Mouse (Mus musculus) limb, embryonic 14.5 days (tissue): ENCODE measurements around the gene Prtn3. TPM values are rescaled to one million over a fixed set of nuclear protein-coding genes. Genes with fewer than 3 reads are reported as not detected.
A peak's percentile ranks its signal among the peaks of the same experiment; 100 is the strongest.

ENCODE experiments used
- ATAC-seq: fragments of 200-750 bp; cut with Nextera tagmentation; 2 replicates; pipeline ENCODE4 v1.8.0; 2017; ENCODE audit warnings: low read depth, moderate number of reproducible peaks, moderate TSS enrichment; ENCODE audit not compliant: low FRiP score
- DNase-seq: peaks from one replicate; pipeline ENCODE4 v3.0.0-alpha.2; 2015; ENCODE audit warnings: low spot score
- H3K27ac ChIP-seq: fragments of 300-500 bp; sonication (generic); replicated peaks from 2 replicates; pipeline ENCODE4 v1.5.1; 2014; ENCODE audit warnings: low read depth, mild to moderate bottlenecking, low read length, moderate library complexity, mixed read lengths
- H3K27me3 ChIP-seq: fragments of 300-500 bp; sonication (generic); 2 replicates; pipeline ENCODE4 v1.6.1; 2014; ENCODE audit warnings: low read length, mixed read lengths; ENCODE audit not compliant: control insufficient read depth, insufficient read depth
- H3K36me3 ChIP-seq: fragments of 300-500 bp; sonication (generic); 2 replicates; pipeline ENCODE4 v1.6.1; 2014; ENCODE audit warnings: mild to moderate bottlenecking, low read length, moderate library complexity, mixed read lengths; ENCODE audit not compliant: control insufficient read depth, insufficient read depth
- H3K4me1 ChIP-seq: fragments of 300-500 bp; sonication (generic); 2 replicates; pipeline ENCODE4 v1.6.1; 2014; ENCODE audit warnings: antibody characterized with exemption, low read length, mixed read lengths; ENCODE audit not compliant: control insufficient read depth, insufficient read depth
- H3K4me2 ChIP-seq: fragments of 300-500 bp; sonication (generic); replicated peaks from 2 replicates; pipeline ENCODE4 v1.6.1; 2014; ENCODE audit warnings: low read depth, mild to moderate bottlenecking, low read length, moderate library complexity; ENCODE audit not compliant: severe bottlenecking
- H3K4me3 ChIP-seq: fragments of 300-500 bp; sonication (generic); replicated peaks from 2 replicates; pipeline ENCODE4 v1.5.1; 2014; ENCODE audit warnings: low read length
- H3K9ac ChIP-seq: fragments of 300-500 bp; sonication (generic); 2 replicates; pipeline ENCODE4 v1.6.1; 2014; ENCODE audit warnings: mild to moderate bottlenecking, low read depth, low read length, moderate library complexity; ENCODE audit not compliant: severe bottlenecking
- H3K9me3 ChIP-seq: fragments of 300-500 bp; sonication (generic); 2 replicates; pipeline ENCODE4 v1.6.1; 2016; ENCODE audit warnings: low read length; ENCODE audit not compliant: control insufficient read depth
- POLR2A ChIP-seq: fragments of 200-500 bp; IDR thresholded peaks from 2 replicates; pipeline ENCODE4 v1.8.0; 2012; ENCODE audit warnings: inconsistent platforms, mild to moderate bottlenecking, moderate library complexity, borderline replicate concordance; ENCODE audit not compliant: insufficient read depth, insufficient read length; ENCODE audit errors: extremely low read depth
- WGBS: fragments of 180-500 bp; shearing (Covaris S2); extraction: QIAGEN DNeasy Blood & Tissue Kit; methylation state at CpG from one replicate; pipeline ENCODE4 v1.1.7; 2014; 5-methylcytosine and 5-hydroxymethylcytosine counted together
- microRNA-seq: library from miRNA; unstranded; fragments of <30 nt; microRNA quantifications from one replicate; pipeline ENCODE4, GENCODE M21; 2016
- polyA plus RNA-seq, 2 experiments: library from polyadenylated mRNA; depleted of rRNA in 1 of 2; stranded (reverse) in 1 of 2; unstranded in 1 of 2; fragments of >200 nt; fragmentation: Nextera tagmentation in 1 of 2; extraction: Ambion mirVana in 1 of 2; gene quantifications; 2 replicates each; pipeline versions ENCODE4 v1.2.1 to v1.2.3; 2012 to 2014

Prtn3 gene
- polyA plus RNA-seq, 2 experiments, result 5.9 to 10.3 TPM

DNA sequence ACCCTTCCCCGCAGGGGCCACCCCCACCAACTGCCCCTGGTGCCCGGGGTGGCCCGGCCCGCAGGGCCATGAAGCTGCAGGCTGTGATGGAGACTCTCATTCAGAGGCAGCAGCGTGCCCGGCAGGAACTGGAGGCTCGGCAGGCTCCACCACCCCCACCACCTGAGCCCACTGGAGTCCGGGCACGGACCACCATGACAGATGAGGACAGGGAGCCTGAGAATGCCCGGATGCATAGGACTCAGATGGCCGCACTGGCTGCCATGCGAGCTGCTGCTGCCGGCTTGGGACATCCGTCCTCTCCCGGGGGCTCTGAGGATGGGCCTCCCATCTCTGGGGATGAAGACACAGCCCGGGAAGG is 56.5 kb downstream of the Prtn3 start:
- DNase-seq, result no peak
- Histone ChIP-seq H3K36me3 (peaks cover 43% of the 10 kb centered on the region), H3K27me3 (no peaks in the 10 kb centered on the region), H3K4me1 (peaks cover 33% of the 10 kb centered on the region), H3K4me2 (no peak overlapping the region), H3K4me3 (no peak overlapping the region), H3K9ac (no peak overlapping the region), H3K27ac (no peak overlapping the region), H3K9me3 (no peaks in the 10 kb centered on the region)
- no peak for TF ChIP-seq POLR2A
- ATAC-seq, result no peak
- WGBS, result 87% methylated on average over 14 of the region's 16 CpGs

DNA sequence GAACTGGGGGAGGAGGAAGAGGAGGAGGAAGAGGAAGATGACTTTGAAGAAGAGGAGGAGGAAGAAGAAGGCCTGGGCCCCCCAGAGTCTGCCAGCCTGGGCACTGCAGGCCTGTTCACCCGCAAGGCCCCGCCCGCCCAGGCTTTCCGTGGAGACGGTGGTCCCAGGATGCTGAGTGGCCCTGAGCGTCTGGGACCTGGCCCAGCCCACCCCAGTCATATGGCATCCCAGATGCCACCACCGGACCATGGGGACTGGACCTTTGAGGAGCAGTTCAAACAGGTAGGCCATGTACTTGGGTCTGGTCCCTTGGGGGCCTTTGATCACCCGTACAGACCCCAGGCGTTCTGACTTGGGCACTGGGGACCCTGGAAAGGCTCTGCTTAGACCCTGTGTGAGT is 57.5 kb downstream of the Prtn3 start:
- H3K27ac ChIP-seq, result no peak overlapping the region
- WGBS, result 54% methylated on average over 4 of the region's 9 CpGs
- ATAC-seq (no peak), DNase-seq (no peak)
- H3K4me2 ChIP-seq, result no peak overlapping the region
- peaks cover 32% of the 10 kb centered on the region for H3K4me1 ChIP-seq
- H3K4me3 ChIP-seq, result no peak overlapping the region
- H3K9me3 ChIP-seq, result no peaks in the 10 kb centered on the region
- H3K27me3 ChIP-seq, result no peaks in the 10 kb centered on the region
- no peak overlapping the region for H3K9ac ChIP-seq
- H3K36me3 ChIP-seq, result peaks cover 43% of the 10 kb centered on the region
- TF ChIP-seq POLR2A, result no peak

DNA sequence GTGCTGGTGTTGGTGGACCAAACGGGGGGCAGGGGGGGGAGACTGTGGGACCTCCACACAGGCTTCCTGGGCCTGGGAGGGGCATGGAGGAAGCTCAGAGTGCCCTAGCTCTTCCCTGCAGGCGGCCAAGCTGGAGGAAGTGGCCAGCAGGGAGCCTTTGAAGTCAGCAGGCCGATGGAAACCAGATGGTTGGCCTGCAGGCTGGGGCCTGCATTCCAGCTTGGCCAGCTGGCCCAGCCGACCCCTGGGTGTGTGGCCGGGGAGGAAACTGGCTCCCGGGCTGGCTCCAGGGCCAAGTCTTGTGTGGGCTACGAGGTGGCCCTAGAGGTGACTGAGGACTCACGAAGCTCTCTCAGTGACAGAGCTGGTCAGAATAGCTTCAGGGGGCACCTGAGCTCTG is 58.5 kb downstream of the Prtn3 start:
- Histone ChIP-seq H3K27me3 (no peaks in the 10 kb centered on the region), H3K4me1 (peaks cover 39% of the 10 kb centered on the region), H3K36me3 (peaks cover 49% of the 10 kb centered on the region), H3K4me2 (no peak overlapping the region), H3K4me3 (no peak overlapping the region), H3K9me3 (no peaks in the 10 kb centered on the region), H3K9ac (peak overlapping the region; percentile 29), H3K27ac (peak overlapping the region; percentile 43; the same call in 1 of the 2 replicates)
- 14% methylated on average over 8 of the region's 8 CpGs for WGBS
- no peak for ATAC-seq
- DNase-seq, result peak; percentile 45
- TF ChIP-seq POLR2A, result no peak

Small RNA genes within 50 kb of the gene (microRNA-seq; reads per million reads assigned to microRNA genes)
- gene Mir6910, result not detected

Other genes with a start within 250 kb of the Prtn3 start
Only the 30 nearest of the 34 such genes appear.
- 5.0 and 8.4 TPM in 2 replicates for gene Madcam1, start 209.9 kb upstream of the Prtn3 start, polyA plus RNA-seq (2012; rRNA removed)
- gene Madcam1, start 209.9 kb upstream of the Prtn3 start, polyA plus RNA-seq (2014; fragmentation: Nextera tagmentation; extraction: Ambion mirVana), result 8.2 and 11.5 TPM in 2 replicates
- gene Tpgs1, start 205.1 kb upstream of the Prtn3 start, polyA plus RNA-seq (2012; rRNA removed), result 44.6 and 57.4 TPM in 2 replicates
- gene Tpgs1, start 205.1 kb upstream of the Prtn3 start, polyA plus RNA-seq (2014; fragmentation: Nextera tagmentation; extraction: Ambion mirVana), result 66.0 and 67.0 TPM in 2 replicates
- gene Cdc34, start 192.3 kb upstream of the Prtn3 start, polyA plus RNA-seq (2012; rRNA removed), result 138 and 156 TPM in 2 replicates
- 106 and 110 TPM in 2 replicates for gene Cdc34, start 192.3 kb upstream of the Prtn3 start, polyA plus RNA-seq (2014; fragmentation: Nextera tagmentation; extraction: Ambion mirVana)
- gene Gzmm, start 185.5 kb upstream of the Prtn3 start, polyA plus RNA-seq (2012; rRNA removed), result 1.1 and 1.4 TPM in 2 replicates
- gene Gzmm, start 185.5 kb upstream of the Prtn3 start, polyA plus RNA-seq (2014; fragmentation: Nextera tagmentation; extraction: Ambion mirVana), result 0.66 and 0.82 TPM in 2 replicates
- 763 and 866 TPM in 2 replicates for gene Bsg, start 170.0 kb upstream of the Prtn3 start, polyA plus RNA-seq (2012; rRNA removed)
- gene Bsg, start 170.0 kb upstream of the Prtn3 start, polyA plus RNA-seq (2014; fragmentation: Nextera tagmentation; extraction: Ambion mirVana), result 805 and 825 TPM in 2 replicates
- gene Hcn2, start 157.8 kb upstream of the Prtn3 start, polyA plus RNA-seq (2012; rRNA removed), result 0.70 and 1.3 TPM in 2 replicates
- 0.18 and 0.21 TPM in 2 replicates for gene Hcn2, start 157.8 kb upstream of the Prtn3 start, polyA plus RNA-seq (2014; fragmentation: Nextera tagmentation; extraction: Ambion mirVana)
- gene Polrmt, start 127.9 kb upstream of the Prtn3 start, polyA plus RNA-seq (2012; rRNA removed), result 64.1 and 75.3 TPM in 2 replicates
- gene Polrmt, start 127.9 kb upstream of the Prtn3 start, polyA plus RNA-seq (2014; fragmentation: Nextera tagmentation; extraction: Ambion mirVana), result 33.4 and 36.6 TPM in 2 replicates
- gene Fgf22, start 119.4 kb upstream of the Prtn3 start, polyA plus RNA-seq (2012; rRNA removed), result 0.13 and 0.22 TPM in 2 replicates
- gene Fgf22, start 119.4 kb upstream of the Prtn3 start, polyA plus RNA-seq (2014; fragmentation: Nextera tagmentation; extraction: Ambion mirVana), result 0.21 and 0.80 TPM in 2 replicates
- gene Rnf126, start 107.5 kb upstream of the Prtn3 start, polyA plus RNA-seq (2012; rRNA removed), result 176 and 229 TPM in 2 replicates
- gene Rnf126, start 107.5 kb upstream of the Prtn3 start, polyA plus RNA-seq (2014; fragmentation: Nextera tagmentation; extraction: Ambion mirVana), result 100 and 103 TPM in 2 replicates
- 11.6 and 14.7 TPM in 2 replicates for gene Fstl3, start 97.2 kb upstream of the Prtn3 start, polyA plus RNA-seq (2012; rRNA removed)
- 9.0 and 9.5 TPM in 2 replicates for gene Fstl3, start 97.2 kb upstream of the Prtn3 start, polyA plus RNA-seq (2014; fragmentation: Nextera tagmentation; extraction: Ambion mirVana)
- 0.04 and 0.06 TPM in 2 replicates for gene Prss57, start 83.5 kb upstream of the Prtn3 start, polyA plus RNA-seq (2012; rRNA removed)
- not detected in 2 replicates for gene Prss57, start 83.5 kb upstream of the Prtn3 start, polyA plus RNA-seq (2014; fragmentation: Nextera tagmentation; extraction: Ambion mirVana)
- 55.8 and 72.7 TPM in 2 replicates for gene Palm, start 80.9 kb upstream of the Prtn3 start, polyA plus RNA-seq (2012; rRNA removed)
- 76.2 and 83.8 TPM in 2 replicates for gene Palm, start 80.9 kb upstream of the Prtn3 start, polyA plus RNA-seq (2014; fragmentation: Nextera tagmentation; extraction: Ambion mirVana)
- 0.41 and 0.50 TPM in 2 replicates for gene Misp, start 53.5 kb upstream of the Prtn3 start, polyA plus RNA-seq (2012; rRNA removed)
- 0.54 and 1.2 TPM in 2 replicates for gene Misp, start 53.5 kb upstream of the Prtn3 start, polyA plus RNA-seq (2014; fragmentation: Nextera tagmentation; extraction: Ambion mirVana)
- 536 and 644 TPM in 2 replicates for gene Ptbp1, start 20.0 kb upstream of the Prtn3 start, polyA plus RNA-seq (2012; rRNA removed)
- 262 and 279 TPM in 2 replicates for gene Ptbp1, start 20.0 kb upstream of the Prtn3 start, polyA plus RNA-seq (2014; fragmentation: Nextera tagmentation; extraction: Ambion mirVana)
- gene Plppr3, start 158 bp downstream of the Prtn3 start, polyA plus RNA-seq (2012; rRNA removed), result 220 and 326 TPM in 2 replicates
- 61.5 and 79.7 TPM in 2 replicates for gene Plppr3, start 158 bp downstream of the Prtn3 start, polyA plus RNA-seq (2014; fragmentation: Nextera tagmentation; extraction: Ambion mirVana)
- 0.35 and 1.8 TPM in 2 replicates for gene Elane, start 11.8 kb downstream of the Prtn3 start, polyA plus RNA-seq (2012; rRNA removed)
- 0.62 and 1.2 TPM in 2 replicates for gene Elane, start 11.8 kb downstream of the Prtn3 start, polyA plus RNA-seq (2014; fragmentation: Nextera tagmentation; extraction: Ambion mirVana)
- gene Cfd, start 16.4 kb downstream of the Prtn3 start, polyA plus RNA-seq (2012; rRNA removed), result 1.1 and 2.3 TPM in 2 replicates
- not detected in 2 replicates for gene Cfd, start 16.4 kb downstream of the Prtn3 start, polyA plus RNA-seq (2014; fragmentation: Nextera tagmentation; extraction: Ambion mirVana)
- gene Med16, start 34.4 kb downstream of the Prtn3 start, polyA plus RNA-seq (2012; rRNA removed), result 54.6 and 73.8 TPM in 2 replicates
- gene Med16, start 34.4 kb downstream of the Prtn3 start, polyA plus RNA-seq (2014; fragmentation: Nextera tagmentation; extraction: Ambion mirVana), result 33.4 and 38.3 TPM in 2 replicates
- not detected in 2 replicates for gene Gm26602, start 36.4 kb downstream of the Prtn3 start, polyA plus RNA-seq (2012; rRNA removed)
- 6.6 TPM in 1 of 2 replicates, not detected in the other for gene Gm26602, start 36.4 kb downstream of the Prtn3 start, polyA plus RNA-seq (2014; fragmentation: Nextera tagmentation; extraction: Ambion mirVana)
- 2.5 and 2.8 TPM in 2 replicates for gene Kiss1r, start 42.5 kb downstream of the Prtn3 start, polyA plus RNA-seq (2012; rRNA removed)
- 0.17 and 0.26 TPM in 2 replicates for gene Kiss1r, start 42.5 kb downstream of the Prtn3 start, polyA plus RNA-seq (2014; fragmentation: Nextera tagmentation; extraction: Ambion mirVana)
- 158 and 219 TPM in 2 replicates for gene R3hdm4, start 46.7 kb downstream of the Prtn3 start, polyA plus RNA-seq (2012; rRNA removed)
- gene R3hdm4, start 46.7 kb downstream of the Prtn3 start, polyA plus RNA-seq (2014; fragmentation: Nextera tagmentation; extraction: Ambion mirVana), result 141 and 152 TPM in 2 replicates
- 8.6 and 12.6 TPM in 2 replicates for gene Arid3a, start 52.6 kb downstream of the Prtn3 start, polyA plus RNA-seq (2012; rRNA removed)
- 4.8 and 5.0 TPM in 2 replicates for gene Arid3a, start 52.6 kb downstream of the Prtn3 start, polyA plus RNA-seq (2014; fragmentation: Nextera tagmentation; extraction: Ambion mirVana)
- gene Wdr18, start 85.7 kb downstream of the Prtn3 start, polyA plus RNA-seq (2012; rRNA removed), result 58.7 and 78.5 TPM in 2 replicates
- gene Wdr18, start 85.7 kb downstream of the Prtn3 start, polyA plus RNA-seq (2014; fragmentation: Nextera tagmentation; extraction: Ambion mirVana), result 99.8 and 106 TPM in 2 replicates
- gene Grin3b, start 96.2 kb downstream of the Prtn3 start, polyA plus RNA-seq (2012; rRNA removed), result 0.72 and 0.76 TPM in 2 replicates
- 0.23 and 0.55 TPM in 2 replicates for gene Grin3b, start 96.2 kb downstream of the Prtn3 start, polyA plus RNA-seq (2014; fragmentation: Nextera tagmentation; extraction: Ambion mirVana)
- 260 and 379 TPM in 2 replicates for gene Tmem259, start 109.9 kb downstream of the Prtn3 start, polyA plus RNA-seq (2012; rRNA removed)
- 24.5 and 25.2 TPM in 2 replicates for gene Tmem259, start 109.9 kb downstream of the Prtn3 start, polyA plus RNA-seq (2014; fragmentation: Nextera tagmentation; extraction: Ambion mirVana)
- 133 and 173 TPM in 2 replicates for gene Cnn2, start 114.1 kb downstream of the Prtn3 start, polyA plus RNA-seq (2012; rRNA removed)
- gene Cnn2, start 114.1 kb downstream of the Prtn3 start, polyA plus RNA-seq (2014; fragmentation: Nextera tagmentation; extraction: Ambion mirVana), result 273 and 290 TPM in 2 replicates
- gene Abca7, start 122.0 kb downstream of the Prtn3 start, polyA plus RNA-seq (2012; rRNA removed), result 6.2 and 8.0 TPM in 2 replicates
- 2.2 and 2.4 TPM in 2 replicates for gene Abca7, start 122.0 kb downstream of the Prtn3 start, polyA plus RNA-seq (2014; fragmentation: Nextera tagmentation; extraction: Ambion mirVana)
- gene Arhgap45, start 142.2 kb downstream of the Prtn3 start, polyA plus RNA-seq (2012; rRNA removed), result 12.8 and 14.4 TPM in 2 replicates
- 3.4 and 5.7 TPM in 2 replicates for gene Arhgap45, start 142.2 kb downstream of the Prtn3 start, polyA plus RNA-seq (2014; fragmentation: Nextera tagmentation; extraction: Ambion mirVana)
- gene Polr2e, start 165.3 kb downstream of the Prtn3 start, polyA plus RNA-seq (2012; rRNA removed), result 287 and 350 TPM in 2 replicates
- gene Polr2e, start 165.3 kb downstream of the Prtn3 start, polyA plus RNA-seq (2014; fragmentation: Nextera tagmentation; extraction: Ambion mirVana), result 247 and 248 TPM in 2 replicates
- 372 and 379 TPM in 2 replicates for gene Gpx4, start 172.7 kb downstream of the Prtn3 start, polyA plus RNA-seq (2012; rRNA removed)
- gene Gpx4, start 172.7 kb downstream of the Prtn3 start, polyA plus RNA-seq (2014; fragmentation: Nextera tagmentation; extraction: Ambion mirVana), result 466 and 493 TPM in 2 replicates